Mouse (Mus musculus): ENCODE results near the gene Gadl1.

DNA sequence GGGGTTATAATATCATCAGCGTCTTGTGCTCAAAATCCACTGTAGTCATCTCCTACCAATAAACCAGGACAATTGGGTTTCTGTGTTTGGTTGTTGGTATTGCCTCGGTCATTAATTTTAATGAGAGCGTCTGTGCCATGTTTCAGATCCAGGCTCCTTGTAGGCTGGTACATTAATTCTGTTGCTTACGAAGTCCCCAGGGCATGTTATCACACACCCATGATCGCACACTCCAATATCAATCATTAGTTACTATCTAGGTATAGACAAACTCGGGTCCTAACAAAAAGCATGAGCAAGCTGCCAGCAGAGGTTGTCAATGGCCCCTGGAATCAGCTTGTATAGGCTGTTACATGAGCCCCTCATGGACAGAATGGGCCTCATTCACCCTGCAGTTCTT, 67.6 kb downstream of the Gadl1 start:
- no peak for TF ChIP-seq POLR2A (IDR thresholded peaks at IDR 0.05; ENCODE audit: control insufficient read depth in 1 of 2, insufficient read depth in 1 of 2, low read depth in 1 of 2, low read length in 2 of 2, poor library complexity in 1 of 2)
- no peak for TF ChIP-seq KAT2A (conservative IDR thresholded peaks at IDR 0.05; ENCODE audit: low read depth, low read length)
- no peak for TF ChIP-seq MYB (IDR thresholded peaks at IDR 0.05; ENCODE audit: low read depth, low read length)
- no peak for TF ChIP-seq TCF12 (IDR thresholded peaks at IDR 0.05; ENCODE audit: low read depth, low read length)
- no peak for TF ChIP-seq MXI1 (IDR thresholded peaks at IDR 0.05; ENCODE audit: low read depth, low read length)
- no peak for TF ChIP-seq CTCF (IDR thresholded peaks at IDR 0.05 in 2 of 3, conservative IDR thresholded peaks at IDR 0.05 in 1 of 3; ENCODE audit: control insufficient read depth in 1 of 3, insufficient read depth in 1 of 3, low read depth in 2 of 3, low read length in 3 of 3, poor library complexity in 1 of 3, severe bottlenecking in 1 of 3)
- TF ChIP-seq POLR2AphosphoS2 (IDR thresholded peaks at IDR 0.05; ENCODE audit: low read length) = no peak
- TF ChIP-seq ELF1 (IDR thresholded peaks at IDR 0.05; ENCODE audit: low read depth, low read length) = no peak
- TF ChIP-seq USF1 (IDR thresholded peaks at IDR 0.05; ENCODE audit: low read depth, low read length) = no peak
- TF ChIP-seq MAX (IDR thresholded peaks at IDR 0.05; ENCODE audit: low read length) = no peak
- TF ChIP-seq TAL1 (IDR thresholded peaks at IDR 0.05; ENCODE audit: low read length) = no peak
- TF ChIP-seq EP300 (IDR thresholded peaks at IDR 0.05; ENCODE audit: low read depth in 1 of 2, low read length in 2 of 2) = no peak
- TF ChIP-seq E2F4 (IDR thresholded peaks at IDR 0.05; ENCODE audit: borderline replicate concordance, low read depth, low read length) = no peak
